Mouse (Mus musculus) ES-Bruce4 (cell line): ENCODE data around the gene Iqgap3. TPM values are rescaled to one million over a fixed set of nuclear protein-coding genes. Genes with fewer than 3 reads are reported as not detected.

ENCODE experiments used
- H3K27ac ChIP-seq: 2 replicates; pipeline ENCODE4 v1.5.1; 2012; ENCODE audit warnings: low read length, inconsistent platforms; ENCODE audit not compliant: insufficient read depth
- H3K27me3 ChIP-seq: 2 replicates; pipeline ENCODE4 v1.6.1; 2012; ENCODE audit warnings: mild to moderate bottlenecking, low read length, inconsistent platforms; ENCODE audit not compliant: control insufficient read depth, poor library complexity, insufficient read depth, severe bottlenecking
- H3K36me3 ChIP-seq: 2 replicates; pipeline ENCODE4 v1.6.1; 2012; ENCODE audit warnings: inconsistent platforms, mild to moderate bottlenecking, low read length, moderate library complexity; ENCODE audit not compliant: control insufficient read depth, poor library complexity, insufficient read depth, severe bottlenecking
- H3K4me1 ChIP-seq: one replicate; pipeline ENCODE4 v1.8.1; 2011; ENCODE audit warnings: low read length; ENCODE audit not compliant: control insufficient read depth, insufficient read depth
- H3K4me3 ChIP-seq: 2 replicates; pipeline ENCODE4 v1.5.1; 2011; ENCODE audit warnings: low read depth, mild to moderate bottlenecking, low read length
- H3K9ac ChIP-seq: 2 replicates; pipeline ENCODE4 v1.6.1; 2012; ENCODE audit warnings: low read depth, mild to moderate bottlenecking, inconsistent platforms; ENCODE audit not compliant: poor library complexity, severe bottlenecking
- H3K9me3 ChIP-seq: replicated peaks from 2 replicates; pipeline ENCODE4 v1.6.1; 2012; ENCODE audit warnings: mild to moderate bottlenecking, low read length, inconsistent platforms; ENCODE audit not compliant: control insufficient read depth, poor library complexity, insufficient read depth, severe bottlenecking
- CTCF ChIP-seq: IDR thresholded peaks from one replicate; pipeline ENCODE4 v1.8.1; 2011; ENCODE audit warnings: low read depth, low read length
- EP300 ChIP-seq: IDR thresholded peaks from 2 replicates; pipeline ENCODE4 v1.6.1; 2011; ENCODE audit warnings: low read depth, low read length; ENCODE audit not compliant: insufficient read depth
- POLR2A ChIP-seq: IDR thresholded peaks from one replicate; pipeline ENCODE4 v1.8.1; 2011; ENCODE audit warnings: low read length; ENCODE audit not compliant: insufficient read depth
- polyA plus RNA-seq: library from polyadenylated mRNA; stranded (reverse); fragments of >200 nt; gene quantifications from 2 replicates; pipeline ENCODE4 v1.2.4, GENCODE M21; 2011; ENCODE audit warnings: low read depth; ENCODE audit not compliant: missing spikeins, insufficient read depth, insufficient read length

Gene Iqgap3
- polyA plus RNA-seq, 1 experiment, result 30.9 TPM

- no peak overlapping the region for H3K27ac ChIP-seq
- H3K9ac ChIP-seq, result no peak overlapping the region
- no peak for TF ChIP-seq POLR2A
- no peak for TF ChIP-seq CTCF
- TF ChIP-seq EP300, result no peak
- H3K36me3 ChIP-seq, result peaks cover 19% of the 10 kb centered on the region
- H3K27me3 ChIP-seq, result no peaks in the 10 kb centered on the region
- no peaks in the 10 kb centered on the region for H3K9me3 ChIP-seq
- H3K4me3 ChIP-seq, result no peak overlapping the region
- no peaks in the 10 kb centered on the region for H3K4me1 ChIP-seq
These were observed 24.7 kb upstream of the Iqgap3 start for GRCm38 (mm10) chr3:88057030-88057429.

DNA sequence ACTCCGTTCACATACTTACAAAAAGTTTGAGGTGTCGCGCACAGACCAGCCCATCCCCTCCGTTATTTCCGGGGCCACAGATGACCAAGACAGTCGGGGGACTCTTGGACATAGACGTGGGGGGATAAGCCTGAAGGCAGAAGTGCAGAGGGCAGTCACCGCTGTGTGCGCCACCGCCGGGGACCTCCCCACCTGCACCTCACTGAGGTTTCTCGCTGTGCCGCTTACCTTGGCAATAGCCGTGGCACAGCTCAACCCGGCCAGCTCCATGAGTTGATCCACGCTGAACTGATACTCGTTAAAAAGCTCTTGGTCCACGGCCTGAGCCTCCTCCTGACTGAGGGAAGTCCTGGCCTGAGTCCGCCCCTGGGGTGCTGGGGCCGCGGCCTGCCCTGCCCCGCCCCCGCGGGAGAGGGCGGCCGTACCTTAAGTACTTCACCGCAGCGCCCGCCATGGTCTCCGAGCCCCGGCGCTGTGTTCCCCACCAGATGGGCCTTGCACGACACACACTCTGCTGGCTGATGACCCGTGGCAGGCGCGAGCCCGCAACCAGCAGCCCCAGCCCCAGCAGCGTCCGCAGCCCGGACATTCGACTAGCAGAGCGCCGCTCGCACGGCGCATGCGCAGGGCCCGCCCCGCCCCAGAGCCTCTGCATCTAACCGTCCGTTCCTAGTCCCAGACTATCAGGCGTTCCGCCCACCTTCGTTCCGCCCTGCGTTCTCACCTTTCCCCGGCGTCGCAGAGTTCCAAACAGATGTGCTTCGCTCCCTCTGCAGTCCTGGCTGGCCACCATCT, 23.7 kb upstream of the Iqgap3 start, which contains the start of gene Naxe:
Naxe (minus strand) TSS at position 594 of the 795 bp plus-strand sequence.
- Histone ChIP-seq H3K36me3 (peaks cover 19% of the 10 kb centered on the region), H3K27me3 (no peaks in the 10 kb centered on the region), H3K9ac (peak within 1 kb of the TSS; percentile 69), H3K27ac (no peak within 1 kb of the TSS), H3K4me3 (peak within 1 kb of the TSS; percentile 88), H3K9me3 (no peaks in the 10 kb centered on the region), H3K4me1 (no peaks in the 10 kb centered on the region)
- peak; percentile 83 for TF ChIP-seq POLR2A
- no peak for TF ChIP-seq EP300

DNA sequence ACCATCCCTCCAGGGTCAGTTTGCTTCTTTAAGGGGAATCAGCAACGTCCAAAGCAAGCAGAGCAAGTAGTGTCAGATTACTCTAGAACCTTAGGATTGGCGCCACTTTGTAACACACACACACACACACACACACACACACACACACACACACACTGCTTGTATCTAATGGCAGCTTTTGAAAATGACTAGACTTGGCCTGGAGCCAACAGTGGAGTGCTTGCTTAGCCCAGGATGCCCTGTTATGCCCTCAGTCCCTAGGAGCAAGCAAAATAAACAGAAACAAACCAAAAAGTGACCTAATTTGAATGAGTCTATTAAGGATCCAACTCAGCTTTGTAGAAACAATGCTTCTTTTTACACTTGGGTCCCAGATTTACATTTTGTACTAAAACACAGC, 13.4 kb upstream of the Iqgap3 start:
- Histone ChIP-seq H3K9me3 (peaks cover 14% of the 10 kb centered on the region), H3K9ac (no peak overlapping the region), H3K27ac (no peak overlapping the region), H3K4me3 (no peak overlapping the region), H3K27me3 (no peaks in the 10 kb centered on the region), H3K4me1 (no peaks in the 10 kb centered on the region), H3K36me3 (no peaks in the 10 kb centered on the region)
- TF ChIP-seq POLR2A (no peak), CTCF (no peak), EP300 (no peak)

GRCm38 (mm10) chr3:88071783-88072182, 10.0 kb upstream of the Iqgap3 start:
- TF ChIP-seq EP300 (no peak), CTCF (peak; percentile 78)
- 0 out of 2 replicates have a peak overlapping the region, but pooled peaks have one; percentile 17 for H3K9ac ChIP-seq
- H3K4me1 ChIP-seq, result no peaks in the 10 kb centered on the region
- H3K27me3 ChIP-seq, result no peaks in the 10 kb centered on the region
- H3K4me3 ChIP-seq, result no peak overlapping the region
- no peak overlapping the region for H3K27ac ChIP-seq
- peaks cover 5% of the 10 kb centered on the region; the same call in 1 of the 2 replicates for H3K9me3 ChIP-seq
- no peaks in the 10 kb centered on the region for H3K36me3 ChIP-seq

- TF ChIP-seq POLR2A (no peak), CTCF (no peak), EP300 (no peak)
- Histone ChIP-seq H3K36me3 (no peaks in the 10 kb centered on the region), H3K27me3 (no peaks in the 10 kb centered on the region), H3K4me1 (no peaks in the 10 kb centered on the region), H3K27ac (no peak overlapping the region), H3K4me3 (no peak overlapping the region), H3K9me3 (no peaks in the 10 kb centered on the region), H3K9ac (no peak overlapping the region)
These were observed 8.1 kb upstream of the Iqgap3 start for GRCm38 (mm10) chr3:88073631-88074030.

DNA sequence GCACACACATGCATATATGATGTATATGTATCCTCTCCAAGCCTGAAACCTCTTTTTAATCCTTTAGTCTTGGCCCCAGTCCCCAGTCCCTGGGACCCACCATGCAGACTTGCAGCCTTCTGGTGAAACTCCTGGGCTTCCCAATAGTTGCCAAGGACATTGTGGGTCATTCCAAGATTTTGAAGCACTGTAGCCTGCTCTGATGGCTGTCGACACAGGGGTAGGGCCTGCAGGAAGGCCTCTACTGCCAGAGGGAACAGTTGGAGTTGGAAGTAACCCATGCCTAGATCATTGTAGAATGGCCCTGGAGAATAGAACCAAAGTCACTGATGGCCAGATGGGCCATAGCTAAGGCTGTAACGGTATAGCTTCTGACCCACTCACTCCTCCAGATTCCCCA, 7.4 kb upstream of the Iqgap3 start:
- H3K4me1 ChIP-seq, result no peaks in the 10 kb centered on the region
- no peaks in the 10 kb centered on the region for H3K36me3 ChIP-seq
- no peak overlapping the region for H3K4me3 ChIP-seq
- no peak overlapping the region for H3K27ac ChIP-seq
- H3K27me3 ChIP-seq, result no peaks in the 10 kb centered on the region
- TF ChIP-seq CTCF (no peak), POLR2A (no peak), EP300 (no peak)
- no peak overlapping the region for H3K9ac ChIP-seq
- H3K9me3 ChIP-seq, result no peaks in the 10 kb centered on the region
